Mouse (Mus musculus) urinary bladder, postnatal 10 days (tissue): ENCODE measurements around the gene Ctcf.

Source experiments
- DNase-seq: peaks from one replicate; pipeline ENCODE4 v3.0.0; 2022; ENCODE audit warnings: low spot score

The Ctcf gene

GRCm38 (mm10) chr8:105617451-105618278, 18.7 kb upstream of the Ctcf start:
- DNase-seq = no peak

GRCm38 (mm10) chr8:105618279-105618634, 18.1 kb upstream of the Ctcf start:
- no peak for DNase-seq

- no peak for DNase-seq
Observed at GRCm38 (mm10) chr8:105618892-105619591, 17.3 kb upstream of the Ctcf start.

- no peak for DNase-seq
Observed at GRCm38 (mm10) chr8:105620211-105620610, 16.2 kb upstream of the Ctcf start.

- no peak for DNase-seq
Observed at GRCm38 (mm10) chr8:105620946-105621720, 15.2 kb upstream of the Ctcf start.

- no peak for DNase-seq
Observed at GRCm38 (mm10) chr8:105621841-105622240, 14.5 kb upstream of the Ctcf start.

- peak; percentile 78 for DNase-seq
Observed at GRCm38 (mm10) chr8:105622421-105622920, 13.9 kb upstream of the Ctcf start.

- no peak for DNase-seq
Observed at GRCm38 (mm10) chr8:105623118-105623517, 13.2 kb upstream of the Ctcf start.

GRCm38 (mm10) chr8:105623679-105624245, 12.6 kb upstream of the Ctcf start:
- DNase-seq = no peak

- no peak for DNase-seq
Observed at GRCm38 (mm10) chr8:105624401-105624800, 12.0 kb upstream of the Ctcf start.

GRCm38 (mm10) chr8:105624831-105625230, 11.5 kb upstream of the Ctcf start:
- no peak for DNase-seq

- no peak for DNase-seq
Observed at GRCm38 (mm10) chr8:105626086-105626485, 10.3 kb upstream of the Ctcf start.

- no peak for DNase-seq
Observed at GRCm38 (mm10) chr8:105629337-105629736, 7.0 kb upstream of the Ctcf start.

GRCm38 (mm10) chr8:105634771-105635458, 1.5 kb upstream of the Ctcf start:
- no peak for DNase-seq

- DNase-seq = no peak
Observed at GRCm38 (mm10) chr8:105635481-105635880, 887 bp upstream of the Ctcf start.

GRCm38 (mm10) chr8:105636963-105637510, 669 bp downstream of the Ctcf start, which contains the start of gene Agrp:
Gene Agrp (minus strand): TSS chr8:105637393.
- no peak for DNase-seq

GRCm38 (mm10) chr8:105637601-105638041, 1.3 kb downstream of the Ctcf start:
- DNase-seq = no peak

GRCm38 (mm10) chr8:105638510-105638909, 2.1 kb downstream of the Ctcf start:
- no peak for DNase-seq

GRCm38 (mm10) chr8:105639835-105640234, 3.5 kb downstream of the Ctcf start:
- no peak for DNase-seq

- no peak for DNase-seq
Observed at GRCm38 (mm10) chr8:105640511-105640910, 4.1 kb downstream of the Ctcf start.

- no peak for DNase-seq
Observed at GRCm38 (mm10) chr8:105645205-105645604, 8.8 kb downstream of the Ctcf start.
